Mouse (Mus musculus) cerebellum, adult 11 months (tissue): Measurements from ENCODE around the gene Dnajc1.

ENCODE experiments used
- DNase-seq: peaks from one replicate; pipeline ENCODE4 v3.0.0; 2022

Dnajc1 gene

DNA sequence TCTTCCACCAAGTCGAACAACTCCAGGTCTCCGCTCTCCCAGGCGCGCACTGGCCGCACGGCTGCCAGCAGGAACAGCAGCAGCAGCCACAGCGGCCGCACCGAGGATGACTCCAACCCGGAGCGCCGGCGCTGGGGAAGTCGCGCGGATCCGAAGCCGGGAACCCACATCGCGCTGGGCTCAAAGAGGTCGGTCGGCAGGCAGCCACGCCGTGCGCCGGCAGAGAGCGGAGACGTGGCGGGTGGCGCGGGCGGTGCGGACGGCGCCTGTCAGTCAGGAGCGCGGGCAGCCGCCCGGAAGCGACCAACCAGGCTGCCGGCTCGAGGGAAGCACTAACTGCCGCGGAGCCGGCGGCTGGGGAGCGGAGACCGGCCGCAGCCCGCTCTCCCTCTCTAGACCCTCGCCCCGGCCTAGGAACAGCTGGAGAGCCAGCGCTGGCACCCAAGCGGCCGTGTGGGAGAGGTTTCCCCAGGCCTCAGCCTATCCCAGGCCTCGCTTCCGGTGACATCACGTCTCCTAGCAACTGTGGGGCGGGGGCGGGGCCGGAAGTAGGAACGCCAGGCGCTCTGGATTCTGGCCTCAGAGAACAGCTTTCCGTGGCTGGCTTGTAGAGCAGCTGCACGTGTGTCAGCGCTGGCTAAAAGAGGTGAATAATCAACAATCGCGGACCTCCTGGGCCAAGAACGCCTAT lies at the start of gene Dnajc1:
Gene Dnajc1 (minus strand): TSS at position 500 of the 691 bp plus-strand sequence.
- peak; percentile 80 for DNase-seq

DNA sequence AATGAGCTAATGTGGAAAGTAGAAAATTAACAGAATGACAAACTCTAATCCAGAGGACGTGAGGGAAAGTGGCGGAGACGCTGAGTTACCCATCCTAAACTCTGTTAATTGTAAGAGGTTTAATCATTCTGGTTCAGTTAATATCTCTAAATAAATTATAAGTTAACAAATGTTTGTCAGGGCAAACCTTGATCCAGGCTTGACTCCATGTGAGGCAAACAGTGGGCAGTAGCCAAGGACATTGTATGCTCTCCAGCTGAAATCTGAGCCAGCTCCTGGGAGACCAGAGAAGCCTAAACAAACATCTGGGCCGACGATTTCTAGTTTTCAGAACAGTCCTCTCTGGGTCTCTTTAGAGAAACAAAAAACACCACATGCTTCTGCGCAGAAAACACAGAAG lies 49.2 kb upstream of the Dnajc1 start:
- no peak for DNase-seq

DNA sequence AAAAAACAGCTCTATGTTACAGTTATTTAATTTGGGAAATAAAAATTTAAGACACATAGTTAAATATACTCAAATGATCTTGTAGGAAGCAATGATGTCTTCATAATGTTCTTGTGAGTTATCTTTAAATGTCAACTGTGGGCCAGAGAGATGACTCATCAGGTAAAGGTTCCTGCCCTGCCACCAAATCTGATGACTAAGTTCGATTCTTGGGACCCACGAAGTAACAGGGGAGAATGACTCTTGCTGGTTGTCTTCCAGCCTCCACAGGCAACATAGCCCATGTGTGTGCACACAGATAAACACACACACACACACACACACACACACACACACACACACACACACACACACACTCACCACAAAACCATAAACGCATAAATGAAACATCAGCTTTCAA lies 22.6 kb upstream of the Dnajc1 start:
- DNase-seq, result no peak

DNA sequence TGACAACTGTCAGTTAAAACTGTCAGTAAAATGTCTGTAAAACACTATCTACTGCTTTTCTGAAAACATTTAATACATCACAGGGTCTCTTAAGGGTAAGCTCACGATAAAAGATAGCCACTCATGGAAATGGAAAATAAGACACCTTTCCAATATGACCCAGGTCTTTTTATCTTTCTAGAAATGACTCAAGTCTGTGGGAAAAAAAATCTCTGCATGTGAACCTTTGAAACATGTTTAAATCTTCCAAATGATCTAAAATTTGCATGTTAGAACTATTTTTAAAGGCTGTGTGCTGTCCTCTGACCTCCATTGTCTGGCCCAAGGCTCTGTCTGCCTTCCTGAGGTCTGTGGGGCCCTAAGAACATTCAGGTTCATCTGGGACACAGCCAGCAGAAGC lies 11.0 kb upstream of the Dnajc1 start:
- no peak for DNase-seq

DNA sequence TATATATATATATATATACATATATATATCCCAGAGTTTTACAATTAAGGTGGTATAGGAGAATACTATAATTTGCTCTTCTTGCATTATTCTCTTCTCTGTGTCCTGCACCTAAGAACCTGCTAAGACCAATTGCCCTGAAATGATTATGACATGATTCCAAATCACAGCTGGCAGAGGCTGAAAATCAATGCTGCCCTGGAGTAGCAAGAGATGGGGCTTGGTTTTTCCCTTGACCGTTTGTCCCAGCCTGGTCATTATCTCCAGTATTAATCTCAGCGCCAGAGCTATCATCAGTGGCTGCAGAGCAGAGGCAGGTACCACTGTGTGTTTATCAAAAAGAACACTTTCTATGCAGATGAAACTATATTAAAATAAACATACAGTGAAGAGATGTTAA lies 9.1 kb upstream of the Dnajc1 start:
- DNase-seq, result no peak

DNA sequence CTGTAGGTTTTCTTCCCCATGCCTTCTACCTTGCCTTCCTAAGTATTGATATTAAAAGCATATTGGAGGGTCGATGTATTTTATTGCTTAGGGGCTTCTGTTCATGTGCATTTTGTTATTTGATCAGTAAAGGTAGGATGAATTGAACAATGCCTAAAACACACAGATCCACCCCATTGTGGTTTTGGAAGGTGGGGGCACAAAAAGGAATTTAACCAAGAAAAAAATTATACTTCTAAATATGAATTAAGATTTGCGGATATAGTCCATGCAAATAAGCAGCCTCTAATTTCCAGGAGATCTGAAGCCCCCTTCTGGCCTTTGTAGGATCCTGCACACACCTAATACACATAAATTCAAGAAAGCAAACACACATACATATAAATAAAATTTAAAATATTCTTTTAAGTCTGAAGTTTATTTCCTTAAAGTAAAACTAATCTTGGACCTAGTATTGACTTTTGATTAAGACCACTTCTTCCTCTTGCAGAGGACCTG lies 441 bp upstream of the Dnajc1 start:
- no peak for DNase-seq

DNA sequence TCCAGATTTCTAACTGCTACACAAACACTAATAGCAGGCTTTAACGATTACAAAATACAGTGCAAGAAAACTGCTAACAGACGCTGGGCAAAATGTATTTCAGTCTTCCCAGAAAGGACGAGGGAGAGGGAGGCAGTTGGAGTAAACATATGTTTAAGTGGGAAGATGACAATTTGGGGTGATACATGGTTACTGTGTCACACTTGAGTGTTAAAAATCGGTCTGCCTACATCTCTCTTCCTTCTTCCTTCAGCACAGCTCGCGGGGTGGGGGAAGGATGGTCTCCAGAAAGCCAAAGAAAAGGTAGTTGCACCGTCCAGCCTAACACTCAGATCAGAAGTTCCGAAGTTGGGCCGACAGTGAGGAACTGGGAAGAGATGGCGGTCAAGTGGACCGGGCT lies 769 bp downstream of the Dnajc1 start:
- no peak for DNase-seq

DNA sequence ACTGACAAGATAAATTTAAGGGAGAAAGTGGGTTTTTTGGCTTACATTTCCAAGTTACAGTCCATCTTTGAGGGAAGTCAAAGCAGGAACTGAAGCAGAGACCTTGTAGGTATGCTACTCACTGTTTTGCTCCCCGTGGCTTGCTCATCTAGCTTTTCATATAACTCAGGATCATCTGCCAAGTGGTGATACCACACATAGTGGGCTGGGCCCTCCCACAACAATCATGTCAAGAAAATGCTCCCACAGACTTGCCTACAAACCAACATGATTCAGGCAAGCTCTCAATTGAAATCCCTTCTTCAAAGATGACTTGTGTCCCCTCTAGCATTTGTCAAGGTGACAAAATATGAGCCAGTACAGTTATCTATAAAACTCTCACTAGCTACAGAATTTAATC lies 3.0 kb downstream of the Dnajc1 start:
- DNase-seq, result no peak

DNA sequence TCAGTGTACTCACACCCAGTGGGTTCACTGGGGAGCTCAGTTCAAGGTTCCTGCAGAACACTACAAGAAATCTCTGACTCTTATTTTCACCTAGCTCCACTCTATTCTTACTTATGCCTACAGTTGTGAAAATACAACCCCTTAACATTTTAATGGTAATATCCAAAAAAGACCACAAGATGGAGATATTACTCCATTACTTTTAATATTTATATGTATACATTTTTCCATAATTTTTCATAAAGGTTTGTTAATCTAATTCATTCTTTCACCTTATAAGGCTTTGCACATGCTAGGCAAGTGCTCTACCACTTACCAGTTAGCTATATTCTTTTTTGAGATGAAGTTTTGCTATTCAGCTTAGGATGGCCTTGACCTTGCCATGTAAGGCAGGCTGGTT lies 11.0 kb downstream of the Dnajc1 start:
- no peak for DNase-seq

DNA sequence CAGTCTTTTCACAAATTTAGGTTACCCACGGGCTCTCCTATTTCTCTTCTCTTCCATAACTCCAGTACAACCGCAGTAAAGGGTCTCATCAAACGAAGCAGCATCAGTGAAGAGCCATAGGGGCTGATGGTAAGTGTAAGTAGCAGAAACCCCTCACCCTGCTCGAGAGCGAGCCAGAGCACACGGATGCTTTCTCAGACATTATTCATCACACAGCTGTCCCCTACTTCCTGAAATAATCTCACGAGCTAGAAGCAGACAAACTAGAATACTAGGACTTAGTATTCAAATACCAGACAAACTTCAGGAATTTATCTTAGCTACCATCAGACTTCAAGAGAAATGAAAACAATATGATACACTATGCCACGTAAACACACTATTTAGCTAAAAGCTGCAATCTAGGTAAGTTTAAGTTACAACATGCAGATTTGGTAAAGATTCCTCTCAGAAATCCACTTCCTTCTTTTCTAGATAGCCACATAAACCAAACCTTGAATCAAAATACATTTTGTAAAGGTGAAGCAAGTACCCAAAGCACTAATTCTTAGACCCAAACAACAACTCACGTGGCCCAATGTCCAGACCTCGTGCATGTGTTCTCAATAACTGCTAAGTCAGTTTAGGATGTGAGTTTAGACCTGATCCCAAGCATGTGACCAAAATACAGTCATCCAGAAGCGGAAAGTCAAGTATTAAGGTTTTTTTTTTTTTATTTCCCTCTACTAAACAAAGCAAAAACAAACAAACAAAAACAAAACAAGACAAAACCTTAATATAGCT lies 20.0 kb downstream of the Dnajc1 start:
- DNase-seq, result no peak

DNA sequence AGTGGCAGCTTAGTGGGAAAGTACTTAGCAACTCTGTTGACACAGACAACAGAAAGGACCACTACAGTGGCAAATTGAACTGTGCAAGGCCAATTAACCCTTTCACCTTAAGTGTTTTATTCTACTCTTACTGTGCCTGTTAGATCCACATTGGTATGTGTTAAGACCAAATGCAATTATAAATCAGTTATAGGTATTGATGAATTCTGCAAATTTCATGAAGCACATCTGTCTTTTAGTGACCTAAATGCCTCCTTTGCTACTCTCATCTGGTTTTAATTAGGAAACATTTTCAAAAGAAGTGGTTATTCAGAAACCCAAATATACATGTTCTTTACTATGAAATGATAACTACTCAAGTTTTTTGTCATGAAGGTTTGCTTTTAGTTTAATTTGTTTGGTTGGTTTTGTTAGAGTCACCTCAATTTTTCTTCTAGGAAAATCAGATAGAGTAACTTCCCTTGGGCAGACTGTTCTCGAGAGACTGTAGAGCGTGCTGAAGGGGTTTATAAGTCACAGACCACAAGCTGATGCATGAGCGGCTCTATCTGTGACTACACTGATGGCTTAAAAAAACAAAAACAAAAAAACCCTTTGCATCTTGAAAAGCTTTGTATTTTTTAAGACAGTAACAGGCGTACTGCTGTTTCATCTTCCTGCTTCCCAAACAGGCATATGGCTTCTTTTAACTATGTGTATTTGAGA lies 21.7 kb downstream of the Dnajc1 start:
- no peak for DNase-seq

DNA sequence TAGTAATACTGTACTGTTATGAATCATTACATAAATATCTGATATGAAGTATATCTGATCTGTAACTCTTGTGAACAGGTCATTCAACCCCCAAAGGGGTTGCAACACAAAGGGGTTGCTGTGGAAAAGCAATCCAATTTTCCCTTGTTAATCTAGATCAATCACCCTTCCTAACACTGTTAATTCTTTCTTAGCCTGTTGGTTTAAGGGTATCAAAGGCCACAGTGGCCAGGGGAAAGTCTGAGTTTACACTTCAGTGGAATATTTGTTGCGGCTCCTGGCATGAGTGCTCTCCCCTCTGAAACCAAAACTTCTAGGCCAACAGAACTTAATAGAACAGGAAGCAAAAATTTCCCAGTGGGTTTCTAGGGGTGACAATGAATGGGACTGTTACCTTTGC lies 28.2 kb downstream of the Dnajc1 start:
- no peak for DNase-seq

DNA sequence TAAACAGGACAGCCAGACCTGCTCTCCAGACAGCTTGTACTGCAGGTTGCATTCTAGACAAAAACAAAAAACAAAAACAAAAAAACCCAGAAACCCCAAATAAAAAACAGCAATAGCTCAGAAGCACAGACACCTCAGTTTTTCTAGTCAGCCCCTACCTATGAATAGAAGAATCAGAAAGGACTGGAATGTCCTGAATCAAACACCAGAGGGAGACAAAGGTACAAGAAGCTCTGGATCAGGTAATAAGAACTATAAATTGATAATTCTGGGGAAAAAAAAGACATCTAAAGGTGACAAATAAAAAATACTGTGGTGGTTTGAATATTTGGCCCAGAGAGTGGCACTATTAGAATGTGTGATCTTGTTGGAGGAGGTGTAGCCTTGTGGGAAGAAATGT lies 37.3 kb downstream of the Dnajc1 start:
- DNase-seq, result no peak

DNA sequence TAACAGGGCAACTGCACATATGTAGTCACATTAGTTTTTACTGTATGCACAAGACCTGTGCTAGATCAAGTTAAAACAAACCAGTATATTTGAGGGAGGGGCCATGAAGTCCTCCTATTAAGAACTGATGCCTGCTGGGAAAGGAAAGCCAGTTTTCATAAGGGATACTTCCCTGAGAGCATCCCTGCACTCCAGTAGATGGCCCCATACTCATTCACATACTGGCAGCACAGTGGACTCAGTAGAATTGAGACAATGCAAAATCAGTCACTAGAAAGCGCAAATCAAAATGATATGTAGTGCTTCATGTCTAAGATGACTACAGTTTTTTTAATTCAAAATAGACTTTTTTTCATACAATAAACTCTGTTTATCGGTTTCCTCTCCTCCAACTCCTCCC lies 40.0 kb downstream of the Dnajc1 start:
- DNase-seq, result no peak

DNA sequence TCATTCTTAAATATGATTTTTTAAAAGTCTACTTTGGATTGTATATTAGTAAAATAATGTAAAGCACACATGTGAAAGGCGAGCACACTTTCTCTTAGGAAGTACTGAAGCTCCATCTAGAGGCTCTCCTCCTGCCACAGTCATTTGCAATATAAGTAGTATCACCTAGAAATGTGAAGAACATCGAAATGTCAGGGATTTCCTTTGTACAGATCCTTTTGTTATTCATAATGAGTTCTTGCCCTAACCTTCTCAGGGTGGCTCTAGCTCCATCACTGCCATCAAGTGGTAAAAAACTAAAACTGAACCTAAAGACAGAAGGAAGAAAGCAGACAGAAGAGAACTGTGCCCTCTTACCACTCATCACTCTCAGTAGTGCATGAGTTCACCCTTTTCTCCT lies 49.2 kb downstream of the Dnajc1 start:
- DNase-seq, result no peak

DNA sequence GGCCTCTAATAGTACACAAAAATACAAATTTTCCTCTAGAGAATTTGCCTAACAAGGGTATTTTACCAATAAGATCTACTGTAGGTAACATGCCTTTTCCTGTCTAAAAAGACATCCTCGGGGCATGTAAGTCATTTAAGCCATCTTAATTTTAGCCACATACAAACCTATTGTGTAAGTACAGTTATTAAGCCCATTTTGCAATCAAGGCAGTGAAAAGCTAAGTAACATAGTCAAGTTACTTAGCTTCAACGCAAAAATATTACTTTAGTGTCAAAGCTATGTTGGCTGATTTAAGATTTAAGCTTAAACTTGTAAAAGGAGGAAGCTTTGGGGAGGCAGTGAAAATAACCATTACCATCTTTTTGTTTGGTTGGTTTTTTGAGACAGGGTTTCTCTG lies 74.0 kb downstream of the Dnajc1 start:
- DNase-seq, result no peak

DNA sequence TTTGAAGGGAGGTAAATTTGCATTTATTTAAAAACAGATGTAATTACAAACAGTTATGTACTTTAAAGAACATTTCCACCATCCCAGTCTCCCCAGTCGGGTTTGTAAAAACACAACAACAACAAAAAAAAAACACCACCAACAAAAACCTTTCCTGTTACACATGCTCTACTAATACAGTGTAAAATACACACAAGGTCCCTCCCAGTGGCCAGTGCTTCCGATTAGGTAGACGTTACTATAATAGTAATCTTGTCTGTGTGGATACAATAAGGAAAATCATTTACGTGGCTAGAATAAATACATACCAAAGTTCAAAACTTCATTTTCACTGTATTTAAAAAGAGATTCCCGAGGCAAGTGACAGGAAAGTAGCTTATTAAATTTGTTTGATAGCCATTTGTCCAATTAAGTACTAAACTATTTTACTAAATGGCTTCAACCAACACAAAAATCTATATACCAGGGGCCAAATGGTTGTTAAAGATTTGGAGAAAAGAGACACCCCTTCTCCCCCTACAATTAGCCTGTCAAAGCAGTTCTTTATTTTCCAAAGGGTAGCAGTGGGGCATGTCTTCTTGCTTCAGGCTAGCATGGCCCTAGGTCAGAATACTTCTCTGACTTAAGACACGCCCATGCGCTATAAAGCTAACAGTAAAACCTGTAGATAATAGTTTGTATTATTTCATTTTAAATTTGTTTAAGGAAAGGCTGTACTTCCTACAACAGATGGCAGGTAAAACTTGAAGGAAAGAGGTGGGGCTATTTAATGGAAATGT lies 74.9 kb downstream of the Dnajc1 start:
- no peak for DNase-seq

DNA sequence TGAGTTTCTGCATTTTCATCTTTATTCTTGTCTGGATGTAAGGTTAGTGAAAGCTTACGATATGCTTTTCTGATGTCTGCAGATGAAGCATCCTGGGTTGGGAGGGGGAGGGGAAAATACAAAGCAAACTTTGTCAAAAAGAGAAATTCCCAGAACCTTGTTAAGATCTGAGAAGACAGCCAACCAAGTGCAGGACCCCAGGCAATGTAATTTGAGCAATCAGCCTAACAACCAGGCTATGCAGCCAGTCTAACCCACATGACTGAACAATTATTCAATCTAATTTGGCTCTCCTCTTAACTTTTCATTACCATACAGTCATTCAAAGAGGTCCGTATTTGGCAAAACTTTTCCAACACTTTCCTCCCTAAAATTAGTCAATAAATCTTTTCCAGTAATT lies 75.7 kb downstream of the Dnajc1 start:
- no peak for DNase-seq

DNA sequence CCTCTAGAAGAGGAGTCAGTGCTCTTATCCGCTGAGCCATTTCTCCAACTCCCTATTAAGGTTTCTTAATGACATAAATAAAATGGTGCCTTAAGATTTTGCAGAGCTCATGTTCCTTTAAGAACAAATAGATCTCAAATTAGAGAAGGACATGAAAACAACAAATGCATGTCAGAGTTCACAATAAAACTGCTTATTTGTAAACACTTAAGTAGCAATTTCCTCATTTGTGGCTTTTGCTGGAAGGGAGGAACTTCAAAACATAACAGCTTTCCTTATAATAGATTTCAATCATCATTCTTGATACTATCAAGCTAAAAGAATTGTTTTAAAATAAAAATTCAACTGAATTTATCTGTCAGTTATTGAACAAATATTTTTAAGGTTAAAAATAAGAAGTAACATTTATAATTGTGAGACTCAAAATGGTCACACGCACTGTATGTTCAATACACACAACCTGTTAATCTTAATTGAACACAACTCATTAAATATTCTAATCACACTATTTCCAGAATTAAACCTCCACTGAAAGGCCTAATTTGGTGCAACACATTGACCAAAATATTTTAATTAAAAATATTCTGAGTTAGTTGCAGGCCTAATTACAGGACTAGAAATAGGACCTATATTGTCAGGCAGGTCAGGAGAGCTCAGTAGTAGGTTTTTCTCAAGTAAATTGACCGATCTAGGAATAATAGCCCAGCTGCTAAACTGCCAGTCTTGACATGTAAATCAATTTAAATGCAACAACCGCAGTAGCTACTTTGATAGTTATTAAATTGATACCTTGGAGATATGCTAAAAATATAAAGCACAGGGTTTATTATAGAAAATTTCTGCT lies 82.1 kb downstream of the Dnajc1 start:
- DNase-seq, result no peak

DNA sequence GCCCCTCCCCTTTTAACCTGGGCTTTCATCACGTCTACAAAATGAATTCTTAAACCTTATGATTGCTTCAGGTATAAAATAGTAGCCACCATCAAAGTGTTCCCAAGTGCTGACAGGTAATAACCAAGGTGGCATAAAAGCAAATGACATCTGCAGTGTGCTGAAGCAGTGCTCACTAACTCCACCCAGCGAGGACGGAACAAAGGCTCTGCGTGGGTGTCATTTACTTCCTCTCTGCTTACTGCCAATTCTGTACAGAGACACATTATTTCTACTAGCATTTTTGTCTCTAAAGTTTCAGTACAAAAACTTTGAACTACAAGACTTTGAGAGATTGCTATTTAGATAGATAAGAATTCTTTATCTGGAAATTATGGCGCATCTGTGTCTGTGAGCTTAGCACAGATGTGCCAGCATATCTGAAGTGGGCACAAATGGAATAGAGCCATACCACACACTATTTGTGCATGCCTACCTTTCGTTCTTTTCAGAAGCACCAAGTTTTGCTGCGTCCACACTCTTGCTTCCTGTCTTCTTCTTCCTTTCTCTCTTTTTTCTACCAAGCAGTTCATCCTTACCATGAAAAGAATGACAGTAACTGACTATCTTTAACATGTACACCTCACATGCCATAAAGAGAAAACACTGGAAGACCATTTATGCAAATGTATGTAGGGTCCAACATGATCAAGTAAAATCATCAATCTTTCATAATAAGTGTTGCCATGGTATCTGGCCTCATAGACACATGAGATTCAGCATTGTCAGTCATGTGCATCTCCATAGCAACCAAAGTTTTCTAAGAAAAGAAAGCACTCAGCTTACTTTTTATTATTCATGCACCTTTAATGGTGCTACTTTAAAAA lies 85.0 kb downstream of the Dnajc1 start:
- no peak for DNase-seq

DNA sequence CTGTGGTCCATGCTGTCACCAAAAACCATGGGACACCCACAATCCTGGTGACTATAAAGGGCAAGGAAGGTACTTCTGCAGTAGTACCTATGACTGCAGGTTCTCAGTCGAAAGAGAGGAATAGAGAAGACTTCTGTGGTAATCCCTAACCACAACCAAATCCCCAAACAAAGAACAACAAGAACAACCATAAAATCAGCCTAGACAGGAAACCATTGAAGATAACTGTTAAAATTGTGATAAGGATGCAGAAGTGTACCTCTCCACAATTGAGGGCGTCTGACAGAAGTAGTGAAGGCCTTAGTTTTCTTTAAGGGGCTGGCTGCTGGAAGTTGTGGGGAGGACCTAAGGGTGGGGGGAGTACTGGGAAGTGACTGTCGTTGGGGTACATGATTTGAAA lies 91.7 kb downstream of the Dnajc1 start:
- DNase-seq, result no peak
